Mouse (Mus musculus) embryonic fibroblast, embryonic 13.5 days (primary cell): Measurements from ENCODE around the gene Ampd2.

Source experiments
- CTCF ChIP-seq: IDR thresholded peaks from 2 replicates; pipeline ENCODE4 v1.5.1; 2011; ENCODE audit warnings: mild to moderate bottlenecking, control low read depth, low read length, moderate library complexity, borderline replicate concordance; ENCODE audit not compliant: insufficient read depth
- POLR2A ChIP-seq: IDR thresholded peaks from 2 replicates; pipeline ENCODE4 v1.6.1; 2011; ENCODE audit warnings: low read depth, mild to moderate bottlenecking, control low read depth, low read length, moderate library complexity

- TF ChIP-seq CTCF (no peak), POLR2A (peak; percentile 76)
These were observed 1.1 kb downstream of the Ampd2 start for GRCm38 (mm10) chr3:108085281-108085720.
